Mouse (Mus musculus) heart, adult 2 months (tissue): ENCODE measurements around the gene Samm50. TPM values are rescaled to one million over a fixed set of nuclear protein-coding genes. Genes with fewer than 3 reads are reported as not detected.

Experiments
- DNase-seq, 2 experiments: peaks; one replicate each; pipeline ENCODE4 v3.0.0; 2021
- H3K27ac ChIP-seq: fragments of 200-600 bp; 2 replicates; pipeline ENCODE4 v1.8.1; 2022
- H3K27me3 ChIP-seq: fragments of 200-500 bp; 2 replicates; pipeline ENCODE4 v1.6.1; 2012; ENCODE audit warnings: mild to moderate bottlenecking, low read length, inconsistent platforms, mixed read lengths; ENCODE audit not compliant: control insufficient read depth, insufficient read depth
- H3K36me3 ChIP-seq: fragments of 200-500 bp; 2 replicates; pipeline ENCODE4 v1.6.1; 2012; ENCODE audit warnings: low read length, inconsistent platforms; ENCODE audit not compliant: control insufficient read depth, insufficient read depth
- H3K4me1 ChIP-seq: fragments of 200-500 bp; 2 replicates; pipeline ENCODE4 v1.6.1; 2011; ENCODE audit warnings: low read length; ENCODE audit not compliant: control insufficient read depth, insufficient read depth
- H3K4me3 ChIP-seq: fragments of 200-600 bp; 2 replicates; pipeline ENCODE4 v1.8.1; 2022
- H3K79me2 ChIP-seq: fragments of 200-500 bp; replicated peaks from 2 replicates; pipeline ENCODE4 v1.6.1; 2012; ENCODE audit warnings: mild to moderate bottlenecking, inconsistent platforms, low read length, moderate library complexity, mixed read lengths; ENCODE audit not compliant: control insufficient read depth, insufficient read depth
- H3K9ac ChIP-seq: fragments of 200-500 bp; 2 replicates; pipeline ENCODE4 v1.6.1; 2012; ENCODE audit warnings: low read depth, mild to moderate bottlenecking, control low read depth, inconsistent platforms, low read length, mixed read lengths
- CTCF ChIP-seq: fragments of 200-600 bp; IDR thresholded peaks from 2 replicates; pipeline ENCODE4 v1.8.1; 2022; ENCODE audit warnings: antibody characterized with exemption, mild to moderate bottlenecking, moderate library complexity
- EP300 ChIP-seq: fragments of 200-500 bp; IDR thresholded peaks from 2 replicates; pipeline ENCODE4 v1.6.1; 2011; ENCODE audit warnings: low read depth, low read length, control low read depth; ENCODE audit not compliant: insufficient read depth
- POLR2A ChIP-seq: fragments of 200-500 bp; IDR thresholded peaks from 2 replicates; pipeline ENCODE4 v1.6.1; 2011; ENCODE audit warnings: mild to moderate bottlenecking, low read depth, low read length, control low read depth; ENCODE audit not compliant: insufficient read depth
- WGBS: fragments of 180-500 bp; shearing (Covaris S2); methylation state at CpG from one replicate; pipeline ENCODE4 v1.1.7; 2018; 5-methylcytosine and 5-hydroxymethylcytosine counted together
- intact Hi-C: fragments of 180-260 bp; cut with DNase I; formaldehyde crosslinking; loops from one replicate; pipeline ENCODE4 v1.15.1; 2025
- polyA plus RNA-seq: library from polyadenylated mRNA; depleted of rRNA; stranded (reverse); fragments of >200 nt; gene quantifications from 2 replicates; pipeline ENCODE4 v1.2.3, GENCODE M21; 2012
- total RNA-seq, 2 experiments: library from RNA; stranded (reverse); gene quantifications; 2 replicates each; pipeline ENCODE4 v1.2.3; 2021

The Samm50 gene
- total and polyA plus RNA-seq, 3 experiments, result 27.8 to 289 (median 258) TPM

GRCm38 (mm10) chr15:84186196-84186595, 5.8 kb upstream of the Samm50 start:
- intact Hi-C loops, result no loop called here
- Histone ChIP-seq H3K9ac (no peak overlapping the region), H3K4me3 (no peak overlapping the region), H3K4me1 (peaks cover 1% of the 10 kb centered on the region; the same call in 1 of the 2 replicates), H3K36me3 (no peaks in the 10 kb centered on the region), H3K27ac (no peak overlapping the region), H3K79me2 (no peaks in the 10 kb centered on the region), H3K27me3 (no peaks in the 10 kb centered on the region)
- no peak for TF ChIP-seq EP300
- no peak for TF ChIP-seq CTCF
- no peak for TF ChIP-seq POLR2A
- no peak for DNase-seq
- 70% methylated on average over 4 of the region's 4 CpGs for WGBS

GRCm38 (mm10) chr15:84188887-84189530, 3.0 kb upstream of the Samm50 start:
- WGBS, result 52% methylated on average over 2 of the region's 2 CpGs
- H3K4me3 ChIP-seq, result no peak overlapping the region
- no peaks in the 10 kb centered on the region; the same call in 1 of the 2 replicates for H3K36me3 ChIP-seq
- no peak overlapping the region for H3K27ac ChIP-seq
- no peaks in the 10 kb centered on the region; the same call in 1 of the 2 replicates for H3K4me1 ChIP-seq
- no peak for DNase-seq
- no peaks in the 10 kb centered on the region for H3K27me3 ChIP-seq
- H3K79me2 ChIP-seq, result peaks cover 2% of the 10 kb centered on the region
- H3K9ac ChIP-seq, result no peak overlapping the region
- no peak for TF ChIP-seq POLR2A
- no peak for TF ChIP-seq EP300
- TF ChIP-seq CTCF, result no peak
- intact Hi-C loops, result no loop called here

DNA sequence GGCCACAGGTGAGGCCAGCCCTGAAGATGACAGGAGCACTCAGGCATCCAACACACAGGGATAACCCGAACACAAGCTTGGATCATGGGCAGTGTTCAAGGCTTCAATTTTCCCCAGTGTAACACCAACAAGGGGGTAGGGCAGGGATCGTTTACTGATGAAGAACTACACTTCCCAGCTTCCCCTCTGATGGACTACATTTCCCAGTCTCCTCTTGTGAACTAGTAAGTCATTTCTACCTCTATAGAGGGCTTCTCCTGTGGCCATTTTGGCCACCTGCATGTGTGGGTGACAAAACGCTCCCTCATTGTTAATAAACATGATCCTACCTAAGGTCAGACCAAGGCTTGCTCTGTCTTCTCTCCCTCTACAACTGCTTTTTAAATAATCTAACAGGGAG, 2.2 kb upstream of the Samm50 start:
- TF ChIP-seq POLR2A (no peak), CTCF (no peak), EP300 (no peak)
- DNase-seq, result no peak
- intact Hi-C loops, result loop anchor here (5.0 kb wide), 1 partner anchor 58 kb away; no protein-coding TSS in a partner anchor
- no peaks in the 10 kb centered on the region; the same call in 1 of the 2 replicates for H3K36me3 ChIP-seq
- WGBS, result 40% methylated on average over 3 of the region's 3 CpGs
- no peak overlapping the region for H3K27ac ChIP-seq
- H3K27me3 ChIP-seq, result no peaks in the 10 kb centered on the region
- H3K4me3 ChIP-seq, result no peak overlapping the region
- no peaks in the 10 kb centered on the region; the same call in 1 of the 2 replicates for H3K4me1 ChIP-seq
- peaks cover 2% of the 10 kb centered on the region for H3K79me2 ChIP-seq
- H3K9ac ChIP-seq, result no peak overlapping the region

- 4% methylated on average over 9 of the region's 9 CpGs for WGBS
- Histone ChIP-seq H3K79me2 (peaks cover 2% of the 10 kb centered on the region), H3K4me3 (peak overlapping the region; percentile 97), H3K36me3 (peaks cover 3% of the 10 kb centered on the region; the same call in 1 of the 2 replicates), H3K4me1 (no peaks in the 10 kb centered on the region; the same call in 1 of the 2 replicates), H3K27me3 (no peaks in the 10 kb centered on the region), H3K27ac (peak overlapping the region; percentile 97), H3K9ac (peak overlapping the region; percentile 83)
- intact Hi-C loops, result loop anchor here (1.0 to 5.0 kb wide), 3 partner anchors 24 to 59 kb away; partner anchors contain the start of gene Pnpla3
- no peak for DNase-seq
- TF ChIP-seq EP300 (no peak), POLR2A (no peak), CTCF (no peak)
Measured at GRCm38 (mm10) chr15:84191724-84192057, 350 bp upstream of the Samm50 start.

DNA sequence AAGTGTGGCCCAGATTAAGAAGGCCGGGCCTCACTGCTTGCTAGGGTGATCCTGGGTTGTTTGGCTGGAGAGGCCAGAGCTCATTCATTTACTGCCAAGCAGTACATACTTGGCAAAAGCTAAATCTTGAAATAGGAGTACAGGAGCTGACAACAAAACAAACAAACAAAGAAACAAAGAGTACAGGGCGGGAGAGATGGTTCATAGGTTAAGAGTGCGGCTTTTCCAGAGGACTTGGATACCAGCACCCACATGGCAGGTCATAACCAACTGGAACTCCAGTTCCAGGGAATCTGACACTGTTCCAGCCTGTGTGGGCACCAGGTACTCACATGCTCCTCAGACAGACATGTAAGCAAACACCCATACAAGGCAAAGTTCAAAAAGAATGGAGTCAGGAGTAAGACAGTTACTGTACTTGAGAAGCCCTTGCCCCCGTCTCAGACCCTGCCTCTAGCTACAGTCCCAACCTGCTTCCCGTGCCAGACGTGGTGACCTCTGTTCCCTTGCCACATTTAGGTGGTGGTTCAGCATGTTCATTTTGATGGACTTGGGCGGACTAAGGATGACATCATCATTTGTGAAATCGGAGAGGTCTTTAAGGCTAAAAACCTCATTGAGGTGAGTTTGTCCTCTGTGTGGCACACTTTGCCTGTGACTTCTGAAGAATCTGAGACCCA, 4.6 kb downstream of the Samm50 start:
- Histone ChIP-seq H3K9ac (no peak overlapping the region), H3K27me3 (no peaks in the 10 kb centered on the region), H3K4me1 (no peaks in the 10 kb centered on the region; the same call in 1 of the 2 replicates), H3K79me2 (peaks cover 2% of the 10 kb centered on the region), H3K27ac (peak overlapping the region; percentile 40), H3K36me3 (peaks cover 3% of the 10 kb centered on the region; the same call in 1 of the 2 replicates), H3K4me3 (no peak overlapping the region)
- DNase-seq, result peak in 1 of 2 experiments; percentile 29
- intact Hi-C loops, result no loop called here
- no peak for TF ChIP-seq POLR2A
- TF ChIP-seq EP300, result no peak
- no peak for TF ChIP-seq CTCF
- 65% methylated on average over 8 of the region's 8 CpGs for WGBS

DNA sequence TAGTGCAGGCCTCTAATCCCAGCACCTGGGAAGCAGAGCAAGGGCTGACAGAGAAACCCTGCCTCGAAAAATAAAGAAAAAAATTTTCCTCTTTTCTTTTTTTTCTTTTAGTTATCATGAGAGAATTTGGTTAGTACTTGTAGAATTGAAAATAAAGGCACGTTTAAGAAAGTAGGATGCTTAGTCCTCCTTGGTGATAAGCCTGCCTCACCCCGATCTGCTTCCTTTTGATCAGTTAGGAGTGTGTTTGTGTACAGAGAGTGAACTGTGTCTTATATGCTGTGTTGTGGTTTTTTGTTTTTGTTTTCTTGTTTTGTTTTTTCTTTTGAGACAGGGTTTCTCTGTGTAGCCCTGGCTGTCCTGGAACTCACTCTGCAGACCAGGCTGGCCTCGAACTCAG, 15.3 kb downstream of the Samm50 start:
- 87% methylated on average over 4 of the region's 4 CpGs for whole genome bisulfite sequencing
- no peak for DNase-seq
- intact Hi-C loops, result no loop called here

More for the DNA sequence above, 15.3 kb downstream of the Samm50 start:
- Histone ChIP-seq H3K36me3 (peaks cover 4% of the 10 kb centered on the region), H3K4me3 (no peak overlapping the region), H3K27ac (no peak overlapping the region), H3K4me1 (peaks cover 10% of the 10 kb centered on the region), H3K79me2 (no peaks in the 10 kb centered on the region), H3K9ac (no peak overlapping the region), H3K27me3 (no peaks in the 10 kb centered on the region)
- TF ChIP-seq POLR2A (no peak), EP300 (no peak), CTCF (no peak)
